Mouse (Mus musculus): ENCODE results near the gene Rabgef1.

- no peak for TF ChIP-seq CTCF (IDR thresholded peaks at IDR 0.05; ENCODE audit: low read depth, low read length)
- no peak for TF ChIP-seq POLR2A (IDR thresholded peaks at IDR 0.05; ENCODE audit: insufficient read depth, low read length)
These were observed 6.4 kb upstream of the Rabgef1 start for GRCm38 (mm10) chr5:130165213-130165612.
